Mouse (Mus musculus) embryonic fibroblast, embryonic 13.5 days (primary cell): ENCODE measurements at regions not wholly inside any gene's neighbourhood (a gene's known extent, or its start where the extent isn't known, plus 50 kb on each side); places are given as distances from the start of the nearest gene placed in this dataset.

ENCODE experiments used
- CTCF ChIP-seq: IDR thresholded peaks from 2 replicates; pipeline ENCODE4 v1.5.1; 2011; ENCODE audit warnings: mild to moderate bottlenecking, control low read depth, low read length, moderate library complexity, borderline replicate concordance; ENCODE audit not compliant: insufficient read depth
- POLR2A ChIP-seq: IDR thresholded peaks from 2 replicates; pipeline ENCODE4 v1.6.1; 2011; ENCODE audit warnings: low read depth, mild to moderate bottlenecking, control low read depth, low read length, moderate library complexity

DNA sequence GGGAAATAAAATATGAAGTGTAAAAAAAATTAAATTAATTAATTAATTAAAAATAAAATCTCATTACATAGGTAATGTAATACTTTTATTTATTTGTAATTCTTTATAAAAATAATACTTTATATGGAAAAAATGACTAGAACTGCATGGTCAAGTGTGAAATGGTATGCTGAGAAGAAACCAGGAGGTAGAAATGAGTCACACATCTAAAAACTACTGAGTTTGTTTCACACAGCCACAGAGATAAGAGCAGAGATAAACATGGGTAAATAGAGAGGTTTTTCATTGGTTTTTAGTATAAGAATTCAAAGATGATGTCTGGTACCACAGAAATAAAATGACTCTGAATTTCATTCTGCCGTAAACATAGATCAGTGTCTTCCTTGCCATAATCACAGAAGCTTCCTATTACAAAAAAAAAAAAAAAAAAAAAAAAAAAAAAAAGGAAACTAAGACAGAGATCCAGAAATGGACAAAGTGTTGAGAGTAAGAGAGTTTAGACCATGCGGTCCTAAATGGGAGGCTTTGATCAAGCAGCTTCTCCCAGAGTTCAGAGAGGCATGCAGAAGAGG lies 1190.5 kb upstream of the Zeb2 start:
- TF ChIP-seq CTCF (no peak), POLR2A (no peak)
